Mouse (Mus musculus): ENCODE measurements around the gene Pnkd.
"Not testable (repeated sequence)": the region's sequence is repeated elsewhere in the genome, so short reads cannot be mapped to it uniquely, and the experiment has no call there.

The Pnkd gene

GRCm38 (mm10) chr1:74331046-74331681 is 46.4 kb downstream of the Pnkd start:
- no peak for DNase-seq (ENCODE audit: low read depth)

- DNase-seq (ENCODE audit: low read depth) = peak; percentile 76
Observed at GRCm38 (mm10) chr1:74332241-74332763, 47.6 kb downstream of the Pnkd start.

GRCm38 (mm10) chr1:74332930-74333329 is 48.2 kb downstream of the Pnkd start:
- no peak for DNase-seq (ENCODE audit: low read depth)

GRCm38 (mm10) chr1:74334607-74335006 is 49.9 kb downstream of the Pnkd start:
- DNase-seq (ENCODE audit: low read depth) = no peak

- DNase-seq (ENCODE audit: low read depth) = no peak
Observed at GRCm38 (mm10) chr1:74335033-74335432, 50.3 kb downstream of the Pnkd start.

- DNase-seq (ENCODE audit: low read depth) = no peak
Observed at GRCm38 (mm10) chr1:74335436-74336170, 50.9 kb downstream of the Pnkd start.

- DNase-seq (ENCODE audit: low read depth) = no peak
Observed at GRCm38 (mm10) chr1:74337241-74337771, 52.6 kb downstream of the Pnkd start.

- no peak for DNase-seq (ENCODE audit: low read depth)
Observed at GRCm38 (mm10) chr1:74338013-74338412, 53.3 kb downstream of the Pnkd start.

GRCm38 (mm10) chr1:74338626-74339025 is 53.9 kb downstream of the Pnkd start:
- no peak for DNase-seq (ENCODE audit: low read depth)

- DNase-seq (ENCODE audit: low read depth) = no peak
Observed at GRCm38 (mm10) chr1:74339917-74340316, 55.2 kb downstream of the Pnkd start.

- no peak for DNase-seq (ENCODE audit: low read depth)
Observed at GRCm38 (mm10) chr1:74340361-74340764, 55.6 kb downstream of the Pnkd start.

GRCm38 (mm10) chr1:74340992-74341391 is 56.3 kb downstream of the Pnkd start:
- DNase-seq (ENCODE audit: low read depth) = not testable (repeated sequence)

- no peak for DNase-seq (ENCODE audit: low read depth)
Observed at GRCm38 (mm10) chr1:74341898-74342297, 57.2 kb downstream of the Pnkd start.

GRCm38 (mm10) chr1:74342308-74342707 is 57.6 kb downstream of the Pnkd start:
- DNase-seq (ENCODE audit: low read depth) = no peak

GRCm38 (mm10) chr1:74343161-74343560 is 58.4 kb downstream of the Pnkd start:
- no peak for DNase-seq (ENCODE audit: low read depth)

- no peak for DNase-seq (ENCODE audit: low read depth)
Observed at GRCm38 (mm10) chr1:74344163-74344916, 59.6 kb downstream of the Pnkd start.

- DNase-seq (ENCODE audit: low read depth) = no peak
Observed at GRCm38 (mm10) chr1:74351185-74351769, 66.5 kb downstream of the Pnkd start.

- peak; percentile 66 for DNase-seq (ENCODE audit: low read depth)
Observed at GRCm38 (mm10) chr1:74352532-74353096, 67.9 kb downstream of the Pnkd start.

GRCm38 (mm10) chr1:74353453-74354229 is 68.9 kb downstream of the Pnkd start:
- DNase-seq (ENCODE audit: low read depth) = no peak

GRCm38 (mm10) chr1:74357531-74357930 is 72.8 kb downstream of the Pnkd start:
- no peak for DNase-seq (ENCODE audit: low read depth)

Measured in fibroblast of lung, adult 2 months (primary cell).